Mouse (Mus musculus) retina, postnatal 7 days (tissue): ENCODE measurements around the gene Fam161a.
"Not testable (repeated sequence)": the region's sequence is repeated elsewhere in the genome, so short reads cannot be mapped to it uniquely, and the experiment has no call there.

Experiments used
- DNase-seq: peaks from one replicate; pipeline ENCODE4 v3.0.0-alpha.2; 2012; ENCODE audit warnings: low read depth, low spot score

Gene Fam161a

GRCm38 (mm10) chr11:23049642-23050041 is 42.3 kb downstream of the Fam161a start:
- no peak for DNase-seq

- DNase-seq, result no peak
Observed at GRCm38 (mm10) chr11:23052353-23052752, 45.0 kb downstream of the Fam161a start.

GRCm38 (mm10) chr11:23063153-23063552 is 55.8 kb downstream of the Fam161a start:
- no peak for DNase-seq

GRCm38 (mm10) chr11:23063857-23064256 is 56.5 kb downstream of the Fam161a start:
- no peak for DNase-seq

DNA sequence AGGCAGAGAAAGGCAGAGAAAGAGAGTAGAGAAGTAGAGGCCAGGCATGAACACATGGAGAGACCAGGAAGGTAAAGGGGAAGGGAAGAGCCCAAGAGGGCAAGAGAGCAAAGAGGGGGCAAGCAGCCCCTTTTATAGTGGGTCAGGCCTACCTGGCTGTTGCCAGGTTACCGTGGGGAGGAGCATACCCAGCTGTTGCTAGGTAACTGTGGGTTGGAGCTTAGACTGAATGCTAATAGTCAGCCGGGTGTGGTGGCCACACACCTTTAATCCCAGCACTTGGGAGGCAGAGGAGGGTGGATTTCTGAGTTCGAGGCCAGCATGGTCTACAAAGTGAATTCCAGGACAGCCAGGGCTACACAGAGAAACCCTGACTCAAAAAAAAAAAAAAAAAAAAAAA is 56.9 kb downstream of the Fam161a start:
- DNase-seq, result not testable (repeated sequence)

DNA sequence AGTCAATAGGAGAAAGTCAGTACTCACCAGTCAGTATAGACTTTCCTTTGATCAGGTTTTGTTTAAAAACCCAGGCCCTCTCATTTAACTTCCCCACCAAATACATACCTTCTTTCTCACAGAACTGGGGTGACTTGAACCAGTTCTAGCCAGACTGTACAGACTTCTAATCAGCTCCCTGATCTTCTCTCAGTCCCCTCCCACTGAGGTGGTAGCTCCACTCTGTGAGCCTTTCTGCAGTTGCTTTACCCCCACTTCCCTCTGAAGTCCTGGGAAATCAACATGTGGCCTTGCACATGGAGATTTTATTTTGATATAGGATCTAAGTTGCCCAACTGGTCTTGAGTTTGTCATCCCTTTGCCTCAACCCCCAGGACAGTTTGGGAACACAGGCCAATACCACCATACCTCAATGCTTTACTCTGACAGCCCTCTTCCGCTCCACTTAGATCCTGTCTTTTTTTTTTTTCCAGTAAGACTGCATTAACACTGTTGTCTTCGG is 57.9 kb downstream of the Fam161a start:
- DNase-seq, result no peak

DNA sequence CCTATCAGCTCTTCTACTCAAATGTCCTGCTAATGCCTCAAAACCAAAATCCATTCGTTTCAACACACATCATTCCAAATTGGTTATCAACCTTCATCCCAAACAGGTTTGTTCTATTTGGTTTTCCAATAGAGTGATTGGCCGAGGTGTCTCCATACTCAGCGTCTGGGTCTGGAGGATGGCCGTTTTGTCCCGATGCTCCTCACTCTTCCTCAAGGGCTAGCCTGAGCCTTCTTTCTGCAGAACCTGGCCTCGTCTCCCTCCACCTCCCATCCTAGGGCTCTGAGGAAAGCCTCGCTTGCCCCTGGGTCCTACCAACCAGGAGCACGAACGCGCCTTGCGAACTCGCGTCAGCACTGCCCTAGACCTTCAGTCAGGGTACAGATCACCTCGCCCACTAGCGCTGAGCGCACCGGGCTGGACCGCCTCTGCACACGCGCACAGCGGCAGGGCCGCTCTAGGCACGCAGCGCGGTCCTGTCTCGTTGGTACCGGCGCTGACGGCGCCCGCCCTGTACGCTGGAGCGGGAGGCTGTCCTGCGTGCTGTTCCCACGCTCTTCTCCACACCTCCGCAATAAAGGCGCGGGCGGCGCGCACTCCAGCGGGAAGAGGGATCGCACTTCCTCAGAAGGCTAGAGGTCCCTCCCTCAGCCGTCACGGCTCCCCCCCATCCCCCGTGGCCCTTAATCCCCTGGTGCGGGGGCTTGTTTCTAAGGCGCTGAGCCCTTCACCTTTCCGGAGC is 60.2 kb downstream of the Fam161a start:
- DNase-seq, result peak; percentile 85

GRCm38 (mm10) chr11:23068201-23068600 is 60.9 kb downstream of the Fam161a start:
- no peak for DNase-seq

- not testable (repeated sequence) for DNase-seq
Observed at GRCm38 (mm10) chr11:23068986-23069385, 61.7 kb downstream of the Fam161a start.

GRCm38 (mm10) chr11:23074841-23075240 is 67.5 kb downstream of the Fam161a start:
- DNase-seq, result no peak

- no peak for DNase-seq
Observed at GRCm38 (mm10) chr11:23078541-23078940, 71.2 kb downstream of the Fam161a start.
